In genomic region chr10:73823214-73823613, GRCm38 (mm10) we compare ENCODE assay signal across 16 mouse cellular contexts.
"Had no signal": no experiment of that assay in that cellular context is flagged by ENCODE, and none has a peak within 500 bp of the region (broad histone marks: within the 10 kb centered on the region; RNA-seq: fewer than 3 reads in every experiment).

No protein-coding gene starts in this region.

- H3K4me3 ChIP-seq: left cerebral cortex, adult 2 months; liver, embryonic 13.5 days had no signal

- H3K27ac ChIP-seq: left cerebral cortex, adult 2 months; liver, embryonic 13.5 days; stomach, postnatal 0 days had no signal

- H3K9ac ChIP-seq: liver, embryonic 13.5 days had no signal

- ATAC-seq: intestine, postnatal 0 days had no signal

- H3K9me3 ChIP-seq: liver, embryonic 13.5 days had no signal

- H3K36me3 ChIP-seq: liver, embryonic 13.5 days had no signal

- DNase-seq: kidney, adult 8-10 months; kidney, postnatal 14 days; layer of hippocampus, postnatal 36 days; liver, embryonic 13.5 days; lung, adult 2 months; lung, postnatal 14 days; lung, postnatal 4 days; midbrain, embryonic 14.5 days; right cerebral cortex, postnatal 4 days; thymus, adult 2 months; thymus, postnatal 14 days; thymus, postnatal 4 days had no signal

- H3K4me1 ChIP-seq: liver, embryonic 13.5 days had no signal

- H3K4me2 ChIP-seq: liver, embryonic 13.5 days; midbrain, embryonic 11.5 days had no signal

- H3K27me3 ChIP-seq: liver, embryonic 13.5 days had no signal
